Mouse (Mus musculus) liver, embryonic 16.5 days (tissue): Measurements from ENCODE around the gene Atad5. TPM values are rescaled to one million over a fixed set of nuclear protein-coding genes. Genes with fewer than 3 reads are reported as not detected.
A peak's percentile ranks its signal among the peaks of the same experiment; 100 is the strongest.

ENCODE experiments used
- ATAC-seq: fragments of 200-750 bp; cut with Nextera tagmentation; 2 replicates; pipeline ENCODE4 v1.8.0; 2017; ENCODE audit warnings: low read depth, mild to moderate bottlenecking, moderate number of reproducible peaks, moderate library complexity
- H3K27ac ChIP-seq: fragments of 300-500 bp; sonication (generic); 2 replicates; pipeline ENCODE4 v1.5.1; 2014; ENCODE audit warnings: mild to moderate bottlenecking, low read length
- H3K27me3 ChIP-seq: fragments of 300-500 bp; sonication (generic); 2 replicates; pipeline ENCODE4 v1.6.1; 2014; ENCODE audit warnings: low read depth, low read length, mixed read lengths; ENCODE audit not compliant: control insufficient read depth, insufficient read depth
- H3K36me3 ChIP-seq: fragments of 300-500 bp; sonication (generic); 2 replicates; pipeline ENCODE4 v1.6.1; 2014; ENCODE audit warnings: mild to moderate bottlenecking; ENCODE audit not compliant: control insufficient read depth, insufficient read depth
- H3K4me1 ChIP-seq: fragments of 300-500 bp; sonication (generic); 2 replicates; pipeline ENCODE4 v1.6.1; 2014; ENCODE audit warnings: low read depth, low read length, mixed read lengths; ENCODE audit not compliant: control insufficient read depth
- H3K4me2 ChIP-seq: fragments of 300-500 bp; sonication (generic); 2 replicates; pipeline ENCODE4 v1.6.1; 2014; ENCODE audit warnings: low read depth, low read length, mixed read lengths
- H3K4me3 ChIP-seq: fragments of 300-500 bp; sonication (generic); 2 replicates; pipeline ENCODE4 v1.5.1; 2014; ENCODE audit warnings: low read depth, mild to moderate bottlenecking, low read length
- H3K9ac ChIP-seq: fragments of 300-500 bp; sonication (generic); 2 replicates; pipeline ENCODE4 v1.6.1; 2014; ENCODE audit warnings: low read depth, low read length
- H3K9me3 ChIP-seq: fragments of 300-500 bp; sonication (generic); replicated peaks from 2 replicates; pipeline ENCODE4 v1.6.1; 2016; ENCODE audit warnings: low read length; ENCODE audit not compliant: control insufficient read depth
- WGBS: fragments of 180-500 bp; shearing (Covaris S2); extraction: QIAGEN DNeasy Blood & Tissue Kit; methylation state at CpG from one replicate; pipeline ENCODE4 v1.1.7; 2014; ENCODE audit not compliant: insufficient replicate concordance; 5-methylcytosine and 5-hydroxymethylcytosine counted together
- polyA plus RNA-seq: library from polyadenylated mRNA; unstranded; fragments of >200 nt; fragmentation: Nextera tagmentation; extraction: Ambion mirVana; gene quantifications from 2 replicates; pipeline ENCODE4 v1.2.1, GENCODE M21; 2015

The Atad5 gene
- 9.0 and 9.7 TPM in 2 replicates for polyA plus RNA-seq

GRCm38 (mm10) chr11:80088917-80089816, at the start of gene Atad5:
Atad5 (plus strand) TSS chr11:80089400.
- no peaks in the 10 kb centered on the region for H3K27me3 ChIP-seq
- H3K4me2 ChIP-seq, result peak within 1 kb of the TSS; percentile 71
- ATAC-seq, result peak; percentile 77
- H3K9me3 ChIP-seq, result no peaks in the 10 kb centered on the region
- peak within 1 kb of the TSS; percentile 78 for H3K27ac ChIP-seq
- H3K9ac ChIP-seq, result peak within 1 kb of the TSS; percentile 95
- H3K4me3 ChIP-seq, result peak within 1 kb of the TSS; percentile 81
- WGBS, result 2% methylated on average over 57 of the region's 57 CpGs
- H3K36me3 ChIP-seq, result peaks cover 4% of the 10 kb centered on the region
- peaks cover 27% of the 10 kb centered on the region for H3K4me1 ChIP-seq

- H3K4me3 ChIP-seq, result no peak overlapping the region
- H3K4me2 ChIP-seq, result no peak overlapping the region
- H3K4me1 ChIP-seq, result no peaks in the 10 kb centered on the region
- no peak overlapping the region for H3K9ac ChIP-seq
- H3K9me3 ChIP-seq, result no peaks in the 10 kb centered on the region
- peaks cover 29% of the 10 kb centered on the region for H3K36me3 ChIP-seq
- 50% methylated on average over 10 of the region's 10 CpGs for WGBS
- no peaks in the 10 kb centered on the region for H3K27me3 ChIP-seq
- peak; percentile 37; the same call in 1 of the 2 replicates for ATAC-seq
- H3K27ac ChIP-seq, result no peak overlapping the region
These were observed 46.4 kb upstream of the Atad5 start for GRCm38 (mm10) chr11:80042615-80043418.

GRCm38 (mm10) chr11:80043419-80043817, 45.8 kb upstream of the Atad5 start:
- Histone ChIP-seq H3K36me3 (peaks cover 35% of the 10 kb centered on the region), H3K9ac (no peak overlapping the region), H3K4me3 (no peak overlapping the region), H3K4me2 (no peak overlapping the region), H3K9me3 (no peaks in the 10 kb centered on the region), H3K4me1 (no peaks in the 10 kb centered on the region), H3K27me3 (no peaks in the 10 kb centered on the region), H3K27ac (no peak overlapping the region)
- WGBS, result 81% methylated on average over 8 of the region's 8 CpGs
- ATAC-seq, result no peak

DNA sequence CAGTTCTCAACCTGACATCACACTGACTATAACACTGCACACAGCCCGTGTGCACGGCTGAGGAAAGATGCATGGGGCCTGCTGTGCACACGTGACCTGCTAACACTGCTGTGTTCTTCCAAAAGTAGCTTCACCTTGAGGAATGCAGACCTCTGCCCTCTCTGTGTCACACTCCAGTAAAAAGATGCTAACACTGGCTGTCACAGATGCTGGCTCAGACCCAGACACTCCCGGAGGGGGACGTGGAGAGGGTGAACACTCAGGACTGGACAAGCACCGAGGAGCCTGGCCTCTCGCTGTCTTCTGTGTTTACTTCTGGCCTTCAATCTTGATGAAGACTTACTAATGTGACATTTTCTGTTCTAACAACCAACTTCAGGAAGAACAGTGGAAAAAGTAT, 42.3 kb upstream of the Atad5 start:
- H3K27me3 ChIP-seq, result no peaks in the 10 kb centered on the region
- no peak overlapping the region for H3K9ac ChIP-seq
- 92% methylated on average over 7 of the region's 7 CpGs for WGBS
- peaks cover 52% of the 10 kb centered on the region for H3K36me3 ChIP-seq
- no peak overlapping the region for H3K4me2 ChIP-seq
- no peaks in the 10 kb centered on the region for H3K9me3 ChIP-seq
- H3K27ac ChIP-seq, result no peak overlapping the region
- ATAC-seq, result no peak
- no peak overlapping the region for H3K4me3 ChIP-seq
- no peaks in the 10 kb centered on the region for H3K4me1 ChIP-seq

DNA sequence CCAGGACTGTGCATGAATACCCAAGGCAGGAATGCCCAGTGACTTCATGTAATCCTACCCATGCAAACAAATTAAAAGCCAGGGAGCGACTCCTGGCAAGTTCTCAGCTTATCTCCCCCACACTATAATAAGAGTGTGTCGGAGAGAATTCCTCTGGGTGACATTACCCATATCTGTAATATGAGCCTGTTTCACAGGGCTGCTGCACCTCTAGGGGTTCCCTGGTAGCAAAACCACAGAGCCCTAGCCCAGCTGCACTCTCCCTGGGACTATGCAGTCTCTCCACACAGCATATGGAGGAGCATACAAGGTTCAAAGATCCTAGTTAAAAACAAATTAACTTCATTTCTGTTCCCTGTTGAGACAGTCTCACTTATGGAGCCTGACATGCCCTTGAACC, 39.1 kb upstream of the Atad5 start:
- peaks cover 65% of the 10 kb centered on the region for H3K36me3 ChIP-seq
- no peak overlapping the region for H3K27ac ChIP-seq

GRCm38 (mm10) chr11:80052456-80052855, 36.7 kb upstream of the Atad5 start:
- H3K4me2 ChIP-seq, result no peak overlapping the region
- no peak overlapping the region for H3K4me3 ChIP-seq
- H3K27ac ChIP-seq, result no peak overlapping the region
- no peaks in the 10 kb centered on the region for H3K4me1 ChIP-seq
- WGBS, result 81% methylated on average over 7 of the region's 7 CpGs
- H3K36me3 ChIP-seq, result peaks cover 75% of the 10 kb centered on the region
- H3K9me3 ChIP-seq, result no peaks in the 10 kb centered on the region
- no peak for ATAC-seq
- H3K27me3 ChIP-seq, result no peaks in the 10 kb centered on the region
- H3K9ac ChIP-seq, result no peak overlapping the region

More for the DNA sequence above, 39.1 kb upstream of the Atad5 start:
- Histone ChIP-seq H3K4me3 (no peak overlapping the region), H3K9me3 (no peaks in the 10 kb centered on the region), H3K4me1 (no peaks in the 10 kb centered on the region), H3K9ac (no peak overlapping the region), H3K4me2 (no peak overlapping the region), H3K27me3 (no peaks in the 10 kb centered on the region)
- 65% methylated on average over 2 of the region's 2 CpGs for WGBS
- no peak for ATAC-seq

DNA sequence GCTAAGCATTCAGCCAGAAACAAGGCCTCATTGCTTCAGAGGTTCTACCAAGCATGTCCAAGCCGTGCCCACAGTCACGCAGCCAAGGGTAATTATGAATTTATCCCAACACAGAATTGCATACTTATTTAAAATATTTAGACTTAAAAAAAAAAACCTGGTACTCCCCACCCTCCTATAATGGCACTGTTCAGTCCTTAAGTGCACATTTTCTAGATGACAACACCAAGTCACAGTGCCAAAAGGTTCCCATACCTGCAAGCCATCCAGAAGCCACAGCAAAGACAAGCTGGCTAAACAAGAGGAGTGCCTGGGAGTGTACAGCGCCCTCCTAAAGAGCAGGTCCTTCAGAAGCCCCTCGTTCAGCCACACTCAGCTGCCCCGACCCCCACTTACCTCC, 36.0 kb upstream of the Atad5 start:
- H3K9me3 ChIP-seq, result no peaks in the 10 kb centered on the region
- no peaks in the 10 kb centered on the region for H3K27me3 ChIP-seq
- H3K36me3 ChIP-seq, result peaks cover 75% of the 10 kb centered on the region
- H3K9ac ChIP-seq, result no peak overlapping the region
- H3K27ac ChIP-seq, result no peak overlapping the region
- H3K4me3 ChIP-seq, result no peak overlapping the region
- WGBS, result 89% methylated on average over 5 of the region's 5 CpGs
- H3K4me1 ChIP-seq, result no peaks in the 10 kb centered on the region
- no peak overlapping the region for H3K4me2 ChIP-seq
- ATAC-seq, result no peak

- 65% methylated on average over 4 of the region's 4 CpGs for WGBS
- Histone ChIP-seq H3K4me3 (no peak overlapping the region), H3K27me3 (no peaks in the 10 kb centered on the region), H3K36me3 (peaks cover 76% of the 10 kb centered on the region), H3K27ac (no peak overlapping the region), H3K4me1 (no peaks in the 10 kb centered on the region), H3K9ac (no peak overlapping the region), H3K9me3 (no peaks in the 10 kb centered on the region), H3K4me2 (no peak overlapping the region)
- no peak for ATAC-seq
These were observed 34.5 kb upstream of the Atad5 start for GRCm38 (mm10) chr11:80054659-80055058.

- WGBS, result 90% methylated on average over 9 of the region's 9 CpGs
- Histone ChIP-seq H3K36me3 (peaks cover 88% of the 10 kb centered on the region), H3K9me3 (no peaks in the 10 kb centered on the region), H3K4me2 (no peak overlapping the region), H3K27ac (no peak overlapping the region), H3K9ac (no peak overlapping the region), H3K4me3 (no peak overlapping the region), H3K27me3 (no peaks in the 10 kb centered on the region), H3K4me1 (no peaks in the 10 kb centered on the region)
- no peak for ATAC-seq
These were observed 33.1 kb upstream of the Atad5 start for GRCm38 (mm10) chr11:80056141-80056540.
